Comparison of ENCODE assay signal across 8 mouse cellular contexts in genomic region chr12:112999569-113000293, GRCm38 (mm10). TPM values are rescaled to one million over a fixed set of nuclear protein-coding genes. Genes with fewer than 3 reads are reported as not detected.
DNase-seq lines count a peak whose midpoint lies in the region; ATAC-seq and TF ChIP-seq lines count a peak whose summit lies in the region.

No protein-coding gene starts in this region.

- H3K36me3 ChIP-seq in lung, postnatal 0 days (ENCODE audit: insufficient read depth, low read length) = no peaks in the 10 kb centered on the region
- H3K36me3 ChIP-seq in hindbrain, embryonic 10.5 days = peaks cover 27% of the 10 kb centered on the region
- peaks cover 29% of the 10 kb centered on the region for H3K36me3 ChIP-seq in megakaryocyte, embryonic 14.5 days (replicated peaks; ENCODE audit: low read length)

- H3K4me3 ChIP-seq in lung, postnatal 0 days (ENCODE audit: low read depth, low read length) = peak overlapping the region; percentile 91
- H3K4me3 ChIP-seq in hindbrain, embryonic 10.5 days = peak overlapping the region; percentile 88
- H3K4me3 ChIP-seq in megakaryocyte, embryonic 14.5 days (replicated peaks) = peak overlapping the region; percentile 100

- H3K4me2 ChIP-seq in lung, postnatal 0 days (replicated peaks; ENCODE audit: low read depth, low read length) = peak overlapping the region; percentile 88

- WGBS in lung, postnatal 0 days = under 1% methylated on average over 56 of the region's 56 CpGs
- WGBS in hindbrain, embryonic 10.5 days = 2% methylated on average over 56 of the region's 56 CpGs

- peak overlapping the region; percentile 98 for H3K27ac ChIP-seq in lung, postnatal 0 days (ENCODE audit: low read length)
- H3K27ac ChIP-seq in hindbrain, embryonic 10.5 days = peak overlapping the region; percentile 97

- TF ChIP-seq CTCF in lung, postnatal 0 days (IDR thresholded peaks at IDR 0.05) = no peak

- peak; percentile 2; the same call in 1 of the 2 replicates for ATAC-seq in lung, postnatal 0 days

- no peaks in the 10 kb centered on the region for H3K9me3 ChIP-seq in lung, postnatal 0 days (ENCODE audit: low read length)
- H3K9me3 ChIP-seq in hindbrain, embryonic 10.5 days = no peaks in the 10 kb centered on the region
- peaks cover 10% of the 10 kb centered on the region for H3K9me3 ChIP-seq in megakaryocyte, embryonic 14.5 days

- peaks cover 8% of the 10 kb centered on the region; the same call in 1 of the 2 replicates for H3K4me1 ChIP-seq in lung, postnatal 0 days (ENCODE audit: insufficient read depth, low read depth, low read length)
- peaks cover 50% of the 10 kb centered on the region for H3K4me1 ChIP-seq in hindbrain, embryonic 10.5 days (replicated peaks)
- peaks cover 37% of the 10 kb centered on the region for H3K4me1 ChIP-seq in megakaryocyte, embryonic 14.5 days

- peak; percentile 80 for DNase-seq in cerebellum, adult 11-12 months
- no peak for DNase-seq in cerebellum, postnatal 36 days
- peak; percentile 64 for DNase-seq in lung, postnatal 0 days (ENCODE audit: low spot score)
- no peak for DNase-seq in lung, postnatal 25 days (ENCODE audit: low spot score)
- DNase-seq in hindbrain, embryonic 10.5 days (ENCODE audit: low spot score) = no peak
- DNase-seq in right cerebral cortex, adult 2 months (ENCODE audit: low spot score in 2 of 2) = no peak
- DNase-seq in retina, postnatal 1 day = no peak

- no peak for TF ChIP-seq EP300 in lung, postnatal 0 days (IDR thresholded peaks at IDR 0.05)

- no peaks in the 10 kb centered on the region for H3K27me3 ChIP-seq in lung, postnatal 0 days (replicated peaks; ENCODE audit: insufficient read depth, low read length)
- H3K27me3 ChIP-seq in hindbrain, embryonic 10.5 days (ENCODE audit: insufficient read depth, poor library complexity, severe bottlenecking) = no peaks in the 10 kb centered on the region
- H3K27me3 ChIP-seq in megakaryocyte, embryonic 14.5 days (replicated peaks) = peaks cover 19% of the 10 kb centered on the region

- H3K9ac ChIP-seq in lung, postnatal 0 days (replicated peaks; ENCODE audit: low read depth) = peak overlapping the region; percentile 89

RNA-seq across cellular contexts. Expression of gene Brf1, which starts 0.8 kb away (rescaled TPM):
- 38.8 and 44.9 TPM in 2 replicates for polyA plus RNA-seq in lung, postnatal 0 days (2015; fragmentation: Nextera tagmentation; extraction: Ambion mirVana)
- polyA plus RNA-seq in hindbrain, embryonic 10.5 days (2016; fragmentation: Nextera tagmentation; extraction: Ambion mirVana) = 55.4 and 57.1 TPM in 2 replicates
- 11.5 and 16.3 TPM in 2 replicates for polyA plus RNA-seq in megakaryocyte, embryonic 14.5 days (2012; ENCODE audit: insufficient read depth, low replicate concordance)

RNA-seq across cellular contexts. Expression of gene Pacs2, which starts 14.6 kb away (rescaled TPM):
- 6.8 and 9.5 TPM in 2 replicates for polyA plus RNA-seq in lung, postnatal 0 days (2015; fragmentation: Nextera tagmentation; extraction: Ambion mirVana)
- polyA plus RNA-seq in hindbrain, embryonic 10.5 days (2016; fragmentation: Nextera tagmentation; extraction: Ambion mirVana) = 19.3 and 25.6 TPM in 2 replicates
- polyA plus RNA-seq in megakaryocyte, embryonic 14.5 days (2012; ENCODE audit: insufficient read depth, low replicate concordance) = 7.0 and 8.7 TPM in 2 replicates

RNA-seq across cellular contexts. Expression of gene Btbd6, which starts 23.4 kb away (rescaled TPM):
- polyA plus RNA-seq in lung, postnatal 0 days (2015; fragmentation: Nextera tagmentation; extraction: Ambion mirVana) = 20.2 and 23.4 TPM in 2 replicates
- polyA plus RNA-seq in hindbrain, embryonic 10.5 days (2016; fragmentation: Nextera tagmentation; extraction: Ambion mirVana) = 22.8 and 27.2 TPM in 2 replicates
- 25.3 and 64.2 TPM in 2 replicates for polyA plus RNA-seq in megakaryocyte, embryonic 14.5 days (2012; ENCODE audit: insufficient read depth, low replicate concordance)

RNA-seq across cellular contexts. Expression of gene Nudt14, which starts 57.8 kb away (rescaled TPM):
- polyA plus RNA-seq in lung, postnatal 0 days (2015; fragmentation: Nextera tagmentation; extraction: Ambion mirVana) = 101 TPM in 2 replicates
- polyA plus RNA-seq in hindbrain, embryonic 10.5 days (2016; fragmentation: Nextera tagmentation; extraction: Ambion mirVana) = 79.5 and 83.0 TPM in 2 replicates
- polyA plus RNA-seq in megakaryocyte, embryonic 14.5 days (2012; ENCODE audit: insufficient read depth, low replicate concordance) = 14.1 and 42.5 TPM in 2 replicates

Comparison
In these comparisons a context has a peak if more than half of its experiments do, and no peak if none do; other contexts are left out.
1. DNase-seq: peak in cerebellum, adult 11-12 months (single experiment) and lung, postnatal 0 days (single experiment); none in cerebellum, postnatal 36 days (0 of 2), lung, postnatal 25 days (single experiment), hindbrain, embryonic 10.5 days (single experiment), right cerebral cortex, adult 2 months (0 of 2) and retina, postnatal 1 day (single experiment).
2. Peak in every context shown above with its lines, with median percentiles within 50 percentile points of each other: H3K4me3 ChIP-seq.